Mouse (Mus musculus): ENCODE measurements around the gene Sytl1. TPM values are rescaled to one million over a fixed set of nuclear protein-coding genes. Genes with fewer than 3 reads are reported as not detected.

The Sytl1 gene
- total and polyA plus RNA-seq, 3 experiments = 0.08 to 0.31 TPM; not detected in 1

DNA sequence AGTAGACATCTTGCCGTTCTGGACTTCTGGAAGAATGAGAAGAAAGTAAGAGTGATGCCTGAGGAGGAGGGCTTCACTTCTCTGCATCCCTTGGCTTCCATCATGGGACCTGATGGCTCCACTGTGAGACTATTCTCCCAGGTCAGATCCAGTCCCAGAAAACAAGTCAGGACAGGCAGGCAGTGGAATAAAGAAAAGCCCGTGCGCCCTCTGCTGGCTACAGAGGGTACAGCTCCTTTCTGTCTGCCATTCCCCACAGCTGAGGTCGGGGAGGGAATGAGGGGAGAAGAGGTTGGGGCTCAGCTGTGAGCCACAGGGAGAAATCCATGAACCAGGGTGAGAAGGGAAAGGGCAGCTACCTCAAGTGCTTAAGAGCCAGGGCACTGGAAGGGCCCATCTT, 38.9 kb upstream of the Sytl1 start (continued):
- TF ChIP-seq MYC (IDR thresholded peaks at IDR 0.05; ENCODE audit: low read depth, low read length) (no peak), TAL1 (IDR thresholded peaks at IDR 0.05; ENCODE audit: low read length) (no peak), ETS1 (IDR thresholded peaks at IDR 0.05; ENCODE audit: low read depth, low read length) (no peak), MXI1 (IDR thresholded peaks at IDR 0.05; ENCODE audit: low read depth, low read length) (no peak), RAD21 (IDR thresholded peaks at IDR 0.05; ENCODE audit: low read depth, low read length) (peak; percentile 70), MAFK (IDR thresholded peaks at IDR 0.05; ENCODE audit: borderline replicate concordance, low read depth, low read length) (no peak), ZNF384 (IDR thresholded peaks at IDR 0.05; ENCODE audit: low read depth, low read length) (no peak), MAZ (IDR thresholded peaks at IDR 0.05; ENCODE audit: low read depth, low read length) (no peak), CHD1 (IDR thresholded peaks at IDR 0.05; ENCODE audit: low read depth, low read length) (no peak), CHD2 (IDR thresholded peaks at IDR 0.05; ENCODE audit: low read length) (no peak), ZMIZ1 (IDR thresholded peaks at IDR 0.05; ENCODE audit: low read depth, low read length) (no peak)

DNA sequence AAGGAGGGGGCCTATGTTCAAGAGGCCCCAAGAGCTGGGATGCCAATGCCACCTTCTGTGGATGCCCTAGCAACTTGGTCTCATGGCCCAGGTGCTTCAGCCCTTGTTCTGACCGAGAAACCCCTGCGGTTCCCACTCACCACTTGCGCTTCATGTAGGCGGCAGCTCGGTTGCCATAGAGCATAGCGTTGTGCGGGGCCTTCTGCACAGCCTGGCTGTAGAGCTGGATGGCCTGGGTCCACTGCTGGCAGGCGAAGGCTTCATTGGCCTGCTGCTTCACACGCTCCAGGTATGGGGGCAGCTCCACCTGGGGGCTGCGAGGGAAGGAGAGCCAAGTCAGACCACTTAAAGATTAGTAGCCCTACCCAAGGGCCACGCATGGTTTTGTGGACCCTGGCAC, 37.5 kb upstream of the Sytl1 start:
- H3K36me3 ChIP-seq (ENCODE audit: control insufficient read depth in 1 of 2, insufficient read depth in 2 of 2, low read length in 2 of 2) = no peaks in the 10 kb centered on the region; a peak in 1 of 4 replicates
- no peak for DNase-seq (ENCODE audit: low read depth, low spot score)
- no peaks in the 10 kb centered on the region for H3K27me3 ChIP-seq (ENCODE audit: control insufficient read depth in 1 of 2, insufficient read depth in 2 of 2, low read length in 2 of 2)
- H3K4me3 ChIP-seq (ENCODE audit: control insufficient read depth in 1 of 2, insufficient read depth in 1 of 2, low read depth in 2 of 2, low read length in 2 of 2) = no peak overlapping the region
- H3K4me1 ChIP-seq (ENCODE audit: control insufficient read depth in 1 of 2, insufficient read depth in 2 of 2, low read length in 2 of 2) = no peaks in the 10 kb centered on the region
- H3K9ac ChIP-seq (ENCODE audit: control insufficient read depth, low read depth, low read length, poor library complexity, severe bottlenecking) = no peak overlapping the region
- H3K79me2 ChIP-seq (ENCODE audit: control insufficient read depth, insufficient read depth, low read length, poor library complexity) = no peaks in the 10 kb centered on the region
- H3K27ac ChIP-seq (ENCODE audit: control insufficient read depth, low read depth, low read length) = no peak overlapping the region
- H3K9me3 ChIP-seq (replicated peaks; ENCODE audit: insufficient read depth, low read length) = no peaks in the 10 kb centered on the region
- no peak for TF ChIP-seq ZC3H11A (IDR thresholded peaks at IDR 0.05; ENCODE audit: low read depth, low read length)
- TF ChIP-seq TCF12 (IDR thresholded peaks at IDR 0.05; ENCODE audit: low read depth, low read length) = no peak
- no peak for TF ChIP-seq E2F4 (IDR thresholded peaks at IDR 0.05; ENCODE audit: borderline replicate concordance, low read depth, low read length)
- no peak for TF ChIP-seq HCFC1 (IDR thresholded peaks at IDR 0.05; ENCODE audit: low read depth, low read length)
- no peak for TF ChIP-seq TBP (IDR thresholded peaks at IDR 0.05; ENCODE audit: low read depth, low read length)
- no peak for TF ChIP-seq JUND (IDR thresholded peaks at IDR 0.05; ENCODE audit: low read depth, low read length)
- TF ChIP-seq CHD1 (IDR thresholded peaks at IDR 0.05; ENCODE audit: low read depth, low read length) = no peak
- TF ChIP-seq UBTF (IDR thresholded peaks at IDR 0.05; ENCODE audit: borderline replicate concordance, insufficient read depth, low read depth, low read length) = no peak
- no peak for TF ChIP-seq CHD2 (IDR thresholded peaks at IDR 0.05; ENCODE audit: low read length)
- TF ChIP-seq SIN3A (IDR thresholded peaks at IDR 0.05; ENCODE audit: low read length) = no peak

DNA sequence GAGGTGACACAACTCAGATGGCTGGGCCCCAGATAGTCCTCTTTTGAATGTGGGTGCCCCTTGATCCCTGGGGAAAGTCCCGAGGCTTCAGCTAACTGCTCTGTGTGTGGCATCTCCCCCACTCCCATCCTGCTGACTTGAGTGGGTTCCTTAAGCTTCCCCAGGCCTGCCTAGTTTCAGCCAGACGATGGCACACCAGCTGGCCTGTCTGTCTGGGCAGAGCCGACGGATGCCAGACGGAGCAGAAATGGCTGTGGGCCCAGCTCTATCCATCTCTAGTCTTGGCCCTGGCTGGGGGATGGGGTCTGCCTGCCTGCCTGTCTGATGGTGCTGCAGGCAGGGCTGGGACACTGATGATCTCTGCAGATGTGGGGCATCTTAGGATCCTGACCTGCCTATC, 36.8 kb upstream of the Sytl1 start:
- TF ChIP-seq GABPA (IDR thresholded peaks at IDR 0.05; ENCODE audit: low read depth, low read length) (no peak), KAT2A (conservative IDR thresholded peaks at IDR 0.05; ENCODE audit: low read depth, low read length) (no peak), ZKSCAN1 (IDR thresholded peaks at IDR 0.05; ENCODE audit: low read depth, low read length) (no peak), CHD2 (IDR thresholded peaks at IDR 0.05; ENCODE audit: low read length) (no peak), POLR2AphosphoS2 (IDR thresholded peaks at IDR 0.05; ENCODE audit: low read length) (no peak), TCF12 (IDR thresholded peaks at IDR 0.05; ENCODE audit: low read depth, low read length) (no peak), UBTF (IDR thresholded peaks at IDR 0.05; ENCODE audit: borderline replicate concordance, insufficient read depth, low read depth, low read length) (no peak), BHLHE40 (IDR thresholded peaks at IDR 0.05; ENCODE audit: borderline replicate concordance, low read depth, low read length) (no peak), USF2 (IDR thresholded peaks at IDR 0.05; ENCODE audit: borderline replicate concordance in 1 of 2, insufficient read depth in 1 of 2, low read depth in 1 of 2, low read length in 2 of 2) (no peak), TAL1 (IDR thresholded peaks at IDR 0.05; ENCODE audit: low read length) (no peak), TBP (IDR thresholded peaks at IDR 0.05; ENCODE audit: low read depth, low read length) (no peak), GATA1 (IDR thresholded peaks at IDR 0.05; ENCODE audit: low read depth, low read length) (no peak), ZC3H11A (IDR thresholded peaks at IDR 0.05; ENCODE audit: low read depth, low read length) (no peak), HCFC1 (IDR thresholded peaks at IDR 0.05; ENCODE audit: low read depth, low read length) (no peak), NELFE (IDR thresholded peaks at IDR 0.05; ENCODE audit: low read depth, low read length) (no peak)
- Histone ChIP-seq H3K79me2 (ENCODE audit: control insufficient read depth, insufficient read depth, low read length, poor library complexity) (no peaks in the 10 kb centered on the region), H3K9ac (ENCODE audit: control insufficient read depth, low read depth, low read length, poor library complexity, severe bottlenecking) (no peak overlapping the region), H3K4me1 (ENCODE audit: control insufficient read depth in 1 of 2, insufficient read depth in 2 of 2, low read length in 2 of 2) (no peaks in the 10 kb centered on the region), H3K27ac (ENCODE audit: control insufficient read depth, low read depth, low read length) (no peak overlapping the region), H3K36me3 (ENCODE audit: control insufficient read depth in 1 of 2, insufficient read depth in 2 of 2, low read length in 2 of 2) (no peaks in the 10 kb centered on the region; a peak in 1 of 4 replicates), H3K9me3 (replicated peaks; ENCODE audit: insufficient read depth, low read length) (no peaks in the 10 kb centered on the region), H3K4me3 (ENCODE audit: control insufficient read depth in 1 of 2, insufficient read depth in 1 of 2, low read depth in 2 of 2, low read length in 2 of 2) (no peak overlapping the region), H3K27me3 (ENCODE audit: control insufficient read depth in 1 of 2, insufficient read depth in 2 of 2, low read length in 2 of 2) (no peaks in the 10 kb centered on the region)
- DNase-seq (ENCODE audit: low read depth, low spot score) = no peak
